Mouse (Mus musculus) c-Kit-positive CD71-positive TER-119-positive erythroid progenitor cells, embryonic 14.5 days (primary cell): ENCODE results near the gene Fez2.

ENCODE experiments used
- DNase-seq: peaks from one replicate; pipeline ENCODE4 v3.0.0-alpha.2; 2013; ENCODE audit warnings: low spot score

Gene Fez2

DNA sequence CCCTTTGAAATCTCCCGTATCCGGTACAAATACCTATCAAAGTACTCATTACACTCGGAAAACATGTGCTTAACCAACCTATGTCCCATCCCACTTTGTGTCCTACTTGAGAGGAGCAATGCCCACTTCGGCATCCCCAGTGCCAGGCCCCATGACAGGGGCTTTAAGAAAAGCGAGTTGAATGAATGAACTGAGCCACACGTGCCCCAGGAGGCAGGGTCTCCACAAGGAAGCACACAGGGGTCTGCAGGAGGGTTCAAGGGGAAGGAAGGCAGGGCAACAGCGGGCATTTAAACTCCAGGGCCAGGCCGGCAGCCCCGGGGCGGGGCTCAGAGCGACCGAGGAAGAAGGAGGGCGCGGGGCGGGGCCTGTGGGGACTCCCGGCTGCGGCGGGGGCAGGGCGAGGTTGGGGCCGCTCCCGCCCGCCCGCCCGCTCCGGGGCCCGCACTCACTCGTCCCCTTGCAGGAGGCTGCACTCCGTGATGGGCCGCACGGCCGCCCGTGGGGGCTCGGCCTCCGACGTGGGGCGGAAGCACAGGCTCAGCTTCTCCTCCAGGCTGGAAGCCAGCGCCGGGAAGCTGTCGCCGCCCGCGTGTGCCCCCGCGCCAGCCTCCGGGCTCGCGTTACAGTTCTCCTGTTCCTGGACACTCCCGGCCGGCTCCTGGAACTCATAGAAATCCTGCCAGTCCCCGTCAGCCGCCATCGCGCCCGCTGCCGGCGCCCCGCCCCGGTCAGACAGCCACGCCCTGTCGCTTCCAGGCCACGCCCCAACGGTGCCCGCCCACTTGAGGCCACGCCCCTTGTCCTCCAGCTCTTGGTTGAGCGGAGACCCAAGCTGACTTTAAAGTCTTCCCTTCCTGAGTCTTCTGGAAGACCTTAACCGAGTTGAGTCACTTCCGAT, at the start of gene Fez2:
TSS of gene Fez2 (minus strand) at position 772 of the 901 bp plus-strand sequence.
- peak; percentile 82 for DNase-seq

DNA sequence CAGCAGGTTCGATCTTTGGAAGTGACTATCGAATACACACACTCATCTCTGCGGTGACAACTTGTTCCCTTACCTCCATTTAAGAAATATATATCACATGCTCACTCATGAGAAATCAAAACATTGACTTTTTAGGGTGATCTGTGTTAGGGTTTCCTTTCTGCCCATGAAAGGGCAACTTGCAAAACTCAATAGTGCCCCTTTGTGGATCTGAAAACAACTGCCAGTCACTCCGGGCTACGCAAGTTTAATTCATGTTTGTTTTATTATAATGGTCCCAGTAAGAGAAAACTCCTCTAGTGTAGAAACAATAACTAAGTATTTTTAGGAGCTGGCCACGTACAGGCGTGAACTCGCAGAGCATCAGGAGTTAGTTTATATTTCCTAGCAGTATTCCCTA, 47.5 kb upstream of the Fez2 start:
- DNase-seq: no peak

DNA sequence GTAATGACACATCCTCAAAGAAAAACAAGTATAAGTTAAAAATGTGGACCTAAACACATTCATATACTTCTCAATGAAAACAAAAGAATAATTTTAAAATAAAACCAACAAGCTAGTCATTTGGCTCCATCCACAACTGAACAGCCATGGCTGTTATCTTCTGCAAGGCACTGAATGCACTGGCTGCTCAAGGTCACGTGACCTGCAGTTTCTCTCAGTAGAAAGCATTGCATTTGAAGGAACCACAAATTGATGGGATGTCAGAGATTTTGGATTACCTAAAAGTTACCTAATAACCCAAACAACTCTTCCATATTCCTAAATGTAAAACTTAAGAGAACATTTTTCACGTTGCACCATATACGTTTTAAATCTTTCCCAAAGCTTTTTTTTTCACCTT, 47.1 kb upstream of the Fez2 start:
- DNase-seq: no peak

GRCm38 (mm10) chr17:78460140-78460539, 42.2 kb upstream of the Fez2 start:
- no peak for DNase-seq

- DNase-seq: no peak
These were observed 37.6 kb upstream of the Fez2 start for GRCm38 (mm10) chr17:78455556-78455955.

- peak; percentile 67 for DNase-seq
These were observed 37.2 kb upstream of the Fez2 start for GRCm38 (mm10) chr17:78455114-78455513.

DNA sequence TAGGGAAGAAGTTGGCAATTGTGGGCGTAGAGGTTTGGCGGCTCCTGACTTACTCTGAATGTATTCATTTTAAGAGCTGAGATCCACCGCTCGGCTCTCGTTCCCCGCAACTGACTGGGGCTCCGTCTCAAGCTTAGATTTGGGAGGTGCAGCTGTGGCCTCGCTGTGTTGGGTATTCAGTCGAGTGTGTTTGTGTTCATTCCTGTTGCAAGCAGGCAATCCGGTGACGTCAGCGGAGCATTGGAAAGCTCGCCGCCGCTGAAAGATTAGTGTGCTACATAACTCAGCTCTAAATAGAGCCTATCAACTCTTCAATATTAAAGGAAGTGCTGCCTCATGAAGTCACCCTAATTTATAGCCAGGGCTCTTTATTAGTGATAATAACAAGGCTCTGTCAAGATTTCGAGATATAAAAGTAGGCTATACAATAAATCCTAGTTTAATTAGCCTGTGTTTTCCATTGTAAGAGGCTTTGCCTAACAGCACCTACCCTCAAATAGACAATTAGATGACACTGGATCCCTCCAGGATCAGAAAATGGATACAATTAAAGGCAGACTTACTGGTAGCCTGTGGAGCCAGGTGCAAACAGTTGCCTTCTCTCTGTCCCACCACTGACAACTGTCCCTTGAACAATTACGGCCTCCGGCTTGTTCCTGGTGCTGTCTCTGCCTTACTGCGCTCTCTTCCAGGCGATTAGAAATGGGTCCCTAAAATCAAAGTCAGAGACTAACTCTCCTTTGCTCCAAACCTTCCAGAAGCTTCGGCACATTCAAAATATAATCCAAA, 36.4 kb upstream of the Fez2 start:
- no peak for DNase-seq

DNA sequence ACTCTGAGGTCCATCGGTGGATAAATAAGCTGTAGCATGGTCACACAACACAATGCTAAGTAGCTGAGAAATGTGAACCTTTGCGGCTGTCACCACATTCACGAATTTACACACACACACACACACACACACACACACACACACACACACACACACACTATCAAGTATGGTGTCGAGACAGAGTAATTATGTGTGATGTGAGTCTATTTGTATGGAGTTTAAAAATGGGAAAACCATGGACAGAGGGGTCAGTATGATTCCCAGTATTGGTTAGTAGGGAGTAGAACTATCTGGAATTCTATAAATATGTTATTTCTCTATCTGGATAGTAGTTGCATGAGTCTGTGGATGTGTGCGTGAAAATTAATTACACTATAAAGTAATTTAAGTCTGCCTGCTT, 35.6 kb upstream of the Fez2 start:
- no peak for DNase-seq

- DNase-seq: no peak
These were observed 33.9 kb upstream of the Fez2 start for GRCm38 (mm10) chr17:78451886-78452285.

- DNase-seq: no peak
These were observed 33.4 kb upstream of the Fez2 start for GRCm38 (mm10) chr17:78451332-78451793.

DNA sequence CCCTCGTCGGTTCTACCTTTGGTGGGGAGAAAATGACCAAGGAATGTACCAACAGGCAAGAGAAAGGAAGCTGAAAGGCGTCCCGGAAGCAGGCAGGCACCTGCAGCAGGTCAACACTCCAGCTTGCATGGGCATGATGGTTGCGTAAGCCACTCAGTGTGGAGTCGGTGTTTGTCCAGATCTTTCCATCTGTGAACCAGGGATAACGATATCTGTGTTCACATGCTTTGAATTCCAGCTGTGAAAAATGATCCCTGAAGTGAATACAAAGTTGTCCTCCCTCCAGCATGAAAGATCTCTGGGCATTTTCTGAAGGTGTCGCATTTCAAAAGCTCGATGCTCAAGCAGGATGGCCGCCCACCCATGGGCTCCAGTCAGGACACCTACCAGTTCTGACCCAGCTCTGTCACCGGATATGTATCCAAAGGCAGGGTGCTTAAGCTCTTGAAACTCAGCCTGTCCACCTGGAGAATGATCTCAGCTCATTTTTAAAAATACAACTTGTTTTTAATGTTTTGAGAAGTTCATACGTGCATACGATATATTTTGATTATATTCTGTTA, 31.8 kb upstream of the Fez2 start:
- DNase-seq: no peak

- no peak for DNase-seq
These were observed 26.9 kb upstream of the Fez2 start for GRCm38 (mm10) chr17:78444826-78445225.

GRCm38 (mm10) chr17:78440771-78441170, 22.8 kb upstream of the Fez2 start:
- no peak for DNase-seq

GRCm38 (mm10) chr17:78437161-78437560, 19.2 kb upstream of the Fez2 start:
- DNase-seq: no peak

DNA sequence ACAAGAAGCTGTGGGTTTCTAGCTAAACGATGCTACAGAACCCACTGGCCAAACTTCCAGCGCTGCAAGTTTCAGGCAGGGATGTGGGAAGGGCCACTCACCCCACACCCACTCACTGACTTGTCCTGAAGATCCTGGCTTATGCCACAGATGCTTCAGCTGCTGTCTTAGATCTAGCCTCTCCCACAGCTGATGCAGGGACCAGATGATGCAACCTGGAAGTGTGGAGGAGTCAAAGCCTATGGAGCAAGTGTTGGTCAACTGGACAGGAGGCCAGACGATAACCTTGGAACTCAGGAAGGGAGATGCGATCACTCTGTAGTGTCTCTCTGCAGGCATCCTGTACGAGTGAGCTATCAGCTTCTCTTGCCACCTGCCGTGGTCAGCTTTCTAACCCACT, 17.7 kb upstream of the Fez2 start:
- no peak for DNase-seq

DNA sequence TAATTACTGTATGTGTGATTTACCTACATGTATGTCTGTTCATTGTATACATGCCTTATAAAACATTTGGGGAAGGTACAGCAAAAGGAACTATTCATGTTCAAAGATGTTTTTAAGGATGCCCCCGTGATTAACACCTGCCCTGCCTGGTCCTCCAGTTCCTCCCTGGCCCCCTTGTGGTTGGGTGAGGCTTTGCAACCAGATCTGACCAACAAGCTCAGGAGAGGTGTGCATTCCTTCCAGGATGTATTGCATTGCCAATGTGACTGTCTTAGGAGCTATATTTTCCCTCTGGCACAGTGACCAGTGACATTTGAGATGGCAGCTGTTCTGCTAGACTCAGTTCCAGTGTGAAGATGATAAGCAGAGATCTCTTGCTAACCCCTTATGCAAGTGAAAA, 16.8 kb upstream of the Fez2 start:
- peak; percentile 42 for DNase-seq

DNA sequence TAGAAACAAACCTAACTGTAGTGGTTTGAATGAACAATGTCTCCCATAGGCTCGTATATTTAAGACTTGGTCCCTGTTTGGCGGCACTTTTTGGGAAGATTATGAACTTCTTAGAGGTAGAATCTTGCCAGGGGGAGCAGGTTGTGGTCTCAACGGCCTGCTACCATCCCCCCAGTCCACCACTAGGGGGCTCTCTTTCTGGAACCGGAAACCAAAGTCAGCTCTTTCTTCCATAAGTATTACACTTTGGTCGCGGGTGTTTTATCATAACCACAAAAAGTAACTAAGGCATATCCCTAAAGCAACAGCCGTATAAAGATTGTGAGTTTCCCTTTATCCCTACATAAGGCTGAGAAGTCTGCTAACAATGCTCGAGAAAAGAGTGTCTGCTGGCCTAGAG, 12.4 kb upstream of the Fez2 start:
- no peak for DNase-seq

DNA sequence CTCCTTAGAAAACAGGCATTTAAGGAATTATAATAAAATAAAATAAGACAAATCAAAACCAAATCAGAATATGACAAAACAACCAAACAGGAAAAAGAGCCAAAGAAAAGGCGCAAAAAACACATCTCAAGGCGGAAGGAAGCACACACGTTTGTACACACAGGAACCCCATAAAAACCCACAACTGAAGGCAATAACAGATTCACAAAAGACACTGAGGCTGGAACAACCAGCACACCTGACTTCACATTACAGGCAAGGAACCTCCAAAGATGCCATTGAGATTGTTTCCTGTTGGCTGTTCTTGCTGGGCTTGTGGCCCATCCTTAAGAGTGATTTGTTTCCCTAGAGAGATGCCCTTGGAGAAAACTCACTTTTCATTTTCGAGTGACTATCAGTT, 11.1 kb upstream of the Fez2 start:
- no peak for DNase-seq

DNA sequence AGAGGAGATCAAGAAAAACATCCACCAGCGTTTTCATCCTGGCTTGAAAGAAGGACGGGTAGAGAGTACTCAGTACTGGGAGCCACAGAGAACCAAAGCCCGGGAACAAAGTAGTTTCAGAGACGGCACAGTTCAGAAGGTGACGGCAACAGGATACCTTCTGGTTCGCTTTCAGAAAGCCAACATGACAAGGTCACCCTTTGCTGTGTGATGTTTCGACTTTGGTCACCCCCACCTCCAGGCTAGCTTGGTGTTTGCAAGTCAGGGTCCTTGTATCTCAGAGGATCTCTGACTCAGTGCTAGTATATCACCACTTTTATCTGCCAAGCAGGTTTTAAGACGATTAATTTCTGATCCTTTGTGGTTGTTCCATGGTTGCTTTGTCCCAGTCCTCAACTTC, 7.1 kb upstream of the Fez2 start:
- DNase-seq: no peak

- DNase-seq: no peak
These were observed 1.3 kb upstream of the Fez2 start for GRCm38 (mm10) chr17:78419216-78419615.

GRCm38 (mm10) chr17:78415255-78415654, 2.7 kb downstream of the Fez2 start:
- DNase-seq: no peak

DNA sequence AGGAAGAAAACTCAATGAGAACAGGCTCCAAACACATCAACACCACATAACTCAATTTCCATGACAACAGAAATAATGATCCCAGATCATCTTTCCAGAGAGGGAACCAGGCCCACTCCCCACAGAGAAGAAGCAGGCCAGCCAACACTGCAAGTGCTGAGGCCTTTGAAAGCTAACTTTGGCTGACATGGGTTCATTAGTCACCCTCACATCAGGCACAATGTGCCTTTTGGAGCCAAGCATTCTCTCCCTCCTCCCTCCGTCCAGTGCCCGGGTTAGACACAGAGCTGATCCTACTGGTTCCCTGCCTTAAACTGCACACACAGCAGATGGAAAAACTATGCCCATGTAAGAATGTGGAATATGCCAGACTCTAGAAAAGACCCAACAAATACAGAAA, 8.1 kb downstream of the Fez2 start:
- DNase-seq: no peak

- DNase-seq: no peak
These were observed 9.6 kb downstream of the Fez2 start for GRCm38 (mm10) chr17:78408386-78408785.
